Mouse (Mus musculus) limb, embryonic 14.5 days (tissue): ENCODE results near the gene Bub1b. TPM values are rescaled to one million over a fixed set of nuclear protein-coding genes. Genes with fewer than 3 reads are reported as not detected.

Source experiments
- ATAC-seq: fragments of 200-750 bp; cut with Nextera tagmentation; 2 replicates; pipeline ENCODE4 v1.8.0; 2017; ENCODE audit warnings: low read depth, moderate number of reproducible peaks, moderate TSS enrichment; ENCODE audit not compliant: low FRiP score
- DNase-seq: peaks from one replicate; pipeline ENCODE4 v3.0.0-alpha.2; 2015; ENCODE audit warnings: low spot score
- H3K27ac ChIP-seq: fragments of 300-500 bp; sonication (generic); replicated peaks from 2 replicates; pipeline ENCODE4 v1.5.1; 2014; ENCODE audit warnings: low read depth, mild to moderate bottlenecking, low read length, moderate library complexity, mixed read lengths
- H3K27me3 ChIP-seq: fragments of 300-500 bp; sonication (generic); 2 replicates; pipeline ENCODE4 v1.6.1; 2014; ENCODE audit warnings: low read length, mixed read lengths; ENCODE audit not compliant: control insufficient read depth, insufficient read depth
- H3K36me3 ChIP-seq: fragments of 300-500 bp; sonication (generic); 2 replicates; pipeline ENCODE4 v1.6.1; 2014; ENCODE audit warnings: mild to moderate bottlenecking, low read length, moderate library complexity, mixed read lengths; ENCODE audit not compliant: control insufficient read depth, insufficient read depth
- H3K4me1 ChIP-seq: fragments of 300-500 bp; sonication (generic); 2 replicates; pipeline ENCODE4 v1.6.1; 2014; ENCODE audit warnings: antibody characterized with exemption, low read length, mixed read lengths; ENCODE audit not compliant: control insufficient read depth, insufficient read depth
- H3K4me2 ChIP-seq: fragments of 300-500 bp; sonication (generic); replicated peaks from 2 replicates; pipeline ENCODE4 v1.6.1; 2014; ENCODE audit warnings: low read depth, mild to moderate bottlenecking, low read length, moderate library complexity; ENCODE audit not compliant: severe bottlenecking
- H3K4me3 ChIP-seq: fragments of 300-500 bp; sonication (generic); replicated peaks from 2 replicates; pipeline ENCODE4 v1.5.1; 2014; ENCODE audit warnings: low read length
- H3K9ac ChIP-seq: fragments of 300-500 bp; sonication (generic); 2 replicates; pipeline ENCODE4 v1.6.1; 2014; ENCODE audit warnings: mild to moderate bottlenecking, low read depth, low read length, moderate library complexity; ENCODE audit not compliant: severe bottlenecking
- H3K9me3 ChIP-seq: fragments of 300-500 bp; sonication (generic); 2 replicates; pipeline ENCODE4 v1.6.1; 2016; ENCODE audit warnings: low read length; ENCODE audit not compliant: control insufficient read depth
- POLR2A ChIP-seq: fragments of 200-500 bp; IDR thresholded peaks from 2 replicates; pipeline ENCODE4 v1.8.0; 2012; ENCODE audit warnings: inconsistent platforms, mild to moderate bottlenecking, moderate library complexity, borderline replicate concordance; ENCODE audit not compliant: insufficient read depth, insufficient read length; ENCODE audit errors: extremely low read depth
- WGBS: fragments of 180-500 bp; shearing (Covaris S2); extraction: QIAGEN DNeasy Blood & Tissue Kit; methylation state at CpG from one replicate; pipeline ENCODE4 v1.1.7; 2014; 5-methylcytosine and 5-hydroxymethylcytosine counted together
- polyA plus RNA-seq, 2 experiments: library from polyadenylated mRNA; depleted of rRNA in 1 of 2; stranded (reverse) in 1 of 2; unstranded in 1 of 2; fragments of >200 nt; fragmentation: Nextera tagmentation in 1 of 2; extraction: Ambion mirVana in 1 of 2; gene quantifications; 2 replicates each; pipeline versions ENCODE4 v1.2.1 to v1.2.3; 2012 to 2014

Bub1b gene
- polyA plus RNA-seq, 2 experiments, result 53.5 to 64.4 TPM

- Histone ChIP-seq H3K27ac (no peak overlapping the region), H3K36me3 (peaks cover 85% of the 10 kb centered on the region), H3K4me1 (no peaks in the 10 kb centered on the region), H3K9ac (no peak overlapping the region), H3K27me3 (no peaks in the 10 kb centered on the region), H3K9me3 (no peaks in the 10 kb centered on the region), H3K4me2 (no peak overlapping the region), H3K4me3 (no peak overlapping the region)
- peak; percentile 65 for ATAC-seq
- DNase-seq, result peak; percentile 76
- TF ChIP-seq POLR2A, result no peak
- WGBS, result 47% methylated on average over 8 of the region's 8 CpGs
These were observed 40.0 kb downstream of the Bub1b start for GRCm38 (mm10) chr2:118637888-118638526.

DNA sequence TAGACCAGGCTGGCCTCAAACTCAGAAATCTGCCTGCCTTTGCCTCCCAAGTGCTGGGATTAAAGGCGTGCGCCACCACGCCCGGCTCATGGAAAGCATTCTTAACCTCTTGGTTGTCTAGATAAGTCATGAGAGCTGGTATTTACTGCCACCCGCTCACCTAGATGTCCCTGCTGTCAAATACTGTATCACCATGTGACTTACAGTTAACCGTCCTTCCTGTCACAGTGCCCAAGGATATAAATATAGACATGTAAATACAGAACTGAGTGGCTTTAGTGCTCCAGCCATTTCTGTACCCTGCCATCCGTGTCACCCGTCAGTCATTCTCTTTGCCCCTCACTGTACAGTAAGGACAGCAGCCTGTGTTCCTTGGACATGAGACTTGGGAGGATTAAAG, 40.7 kb downstream of the Bub1b start:
- H3K27ac ChIP-seq, result no peak overlapping the region
- 87% methylated on average over 8 of the region's 8 CpGs for WGBS
- no peaks in the 10 kb centered on the region for H3K4me1 ChIP-seq
- H3K4me2 ChIP-seq, result no peak overlapping the region
- no peaks in the 10 kb centered on the region for H3K27me3 ChIP-seq
- H3K36me3 ChIP-seq, result peaks cover 84% of the 10 kb centered on the region
- no peak for TF ChIP-seq POLR2A
- no peak overlapping the region for H3K4me3 ChIP-seq
- no peak for ATAC-seq
- no peak overlapping the region for H3K9ac ChIP-seq
- no peaks in the 10 kb centered on the region for H3K9me3 ChIP-seq
- no peak for DNase-seq

DNA sequence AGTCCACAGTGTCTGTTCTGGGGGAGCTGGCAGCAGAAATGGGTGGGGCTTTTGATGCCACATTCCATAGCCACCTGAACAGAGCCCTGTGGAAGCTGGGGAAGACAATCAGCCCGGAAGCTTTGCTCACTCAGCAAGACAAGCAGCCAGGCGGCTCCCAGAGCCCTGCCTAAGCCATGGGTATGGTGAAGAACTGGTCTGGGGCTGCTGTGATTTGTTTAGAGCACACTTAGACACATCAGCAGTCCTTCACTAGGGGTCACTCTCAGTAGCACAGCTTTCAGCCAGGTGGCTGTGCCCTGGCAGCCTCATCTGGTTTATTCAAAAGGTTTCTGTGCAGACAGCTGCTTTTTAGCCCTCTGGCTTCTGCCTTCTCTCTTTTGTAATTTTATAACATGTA, 43.1 kb downstream of the Bub1b start:
- H3K4me1 ChIP-seq, result no peaks in the 10 kb centered on the region
- H3K4me3 ChIP-seq, result no peak overlapping the region
- DNase-seq (no peak), ATAC-seq (no peak)
- H3K9me3 ChIP-seq, result no peaks in the 10 kb centered on the region
- 41% methylated on average over 2 of the region's 2 CpGs for WGBS
- no peaks in the 10 kb centered on the region for H3K27me3 ChIP-seq
- no peak overlapping the region for H3K4me2 ChIP-seq
- peaks cover 76% of the 10 kb centered on the region for H3K36me3 ChIP-seq
- H3K27ac ChIP-seq, result no peak overlapping the region
- no peak overlapping the region for H3K9ac ChIP-seq
- TF ChIP-seq POLR2A, result no peak

- 85% methylated on average over 3 of the region's 3 CpGs for WGBS
- no peak for ATAC-seq
- H3K36me3 ChIP-seq, result peaks cover 64% of the 10 kb centered on the region
These were observed 44.4 kb downstream of the Bub1b start for GRCm38 (mm10) chr2:118642431-118642830.

GRCm38 (mm10) chr2:118642942-118643341, 44.9 kb downstream of the Bub1b start:
- no peak for DNase-seq
- H3K27ac ChIP-seq, result no peak overlapping the region
- no peak overlapping the region for H3K4me2 ChIP-seq
- H3K36me3 ChIP-seq, result peaks cover 62% of the 10 kb centered on the region
- TF ChIP-seq POLR2A, result no peak
- no peaks in the 10 kb centered on the region for H3K27me3 ChIP-seq
- no peak overlapping the region for H3K9ac ChIP-seq
- WGBS, result 78% methylated on average over 3 of the region's 3 CpGs
- ATAC-seq, result no peak
- no peak overlapping the region for H3K4me3 ChIP-seq
- no peaks in the 10 kb centered on the region for H3K4me1 ChIP-seq
- no peaks in the 10 kb centered on the region for H3K9me3 ChIP-seq

More at GRCm38 (mm10) chr2:118642431-118642830, 44.4 kb downstream of the Bub1b start:
- H3K9me3 ChIP-seq, result no peaks in the 10 kb centered on the region
- no peak for TF ChIP-seq POLR2A
- no peaks in the 10 kb centered on the region for H3K4me1 ChIP-seq
- H3K4me2 ChIP-seq, result no peak overlapping the region
- no peaks in the 10 kb centered on the region for H3K27me3 ChIP-seq
- H3K4me3 ChIP-seq, result no peak overlapping the region
- no peak overlapping the region for H3K27ac ChIP-seq
- no peak for DNase-seq
- H3K9ac ChIP-seq, result no peak overlapping the region
